Mouse (Mus musculus): ENCODE measurements around the gene Ctbp2.

DNA sequence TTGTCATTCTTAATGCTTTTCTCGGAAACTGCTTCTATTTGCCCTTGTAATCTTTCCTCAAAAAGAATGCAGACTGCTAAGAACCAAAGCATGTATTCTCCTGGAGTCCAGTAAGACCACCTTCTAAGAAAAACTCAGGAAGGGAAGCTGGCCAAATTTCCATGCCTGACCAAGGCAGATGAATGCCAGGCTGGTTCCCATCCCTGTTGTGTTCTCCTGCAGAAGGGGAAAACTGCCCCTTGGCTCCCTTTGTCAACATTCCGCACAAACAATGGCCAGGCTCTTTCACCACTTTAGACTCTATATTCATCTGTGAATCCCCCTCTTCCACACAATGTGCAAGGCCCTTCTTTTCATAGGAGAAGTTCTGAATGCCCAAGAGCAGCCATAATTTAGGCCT, 6.3 kb downstream of the Ctbp2 start:
- TF ChIP-seq GATA1 (IDR thresholded peaks at IDR 0.05; ENCODE audit: borderline replicate concordance, low read length) (no peak), FLI1 (IDR thresholded peaks at IDR 0.05; ENCODE audit: low read length) (no peak)

Data from megakaryocyte, embryonic 14.5 days (primary cell).